Mouse (Mus musculus) frontal cortex, postnatal 36 days (tissue): ENCODE results near the gene Atp5mpl.

Source experiments
- DNase-seq, 2 experiments: peaks; one replicate each; pipeline ENCODE4 v3.0.0; 2022; ENCODE audit warnings: low spot score in 2 of 2

The Atp5mpl gene

DNA sequence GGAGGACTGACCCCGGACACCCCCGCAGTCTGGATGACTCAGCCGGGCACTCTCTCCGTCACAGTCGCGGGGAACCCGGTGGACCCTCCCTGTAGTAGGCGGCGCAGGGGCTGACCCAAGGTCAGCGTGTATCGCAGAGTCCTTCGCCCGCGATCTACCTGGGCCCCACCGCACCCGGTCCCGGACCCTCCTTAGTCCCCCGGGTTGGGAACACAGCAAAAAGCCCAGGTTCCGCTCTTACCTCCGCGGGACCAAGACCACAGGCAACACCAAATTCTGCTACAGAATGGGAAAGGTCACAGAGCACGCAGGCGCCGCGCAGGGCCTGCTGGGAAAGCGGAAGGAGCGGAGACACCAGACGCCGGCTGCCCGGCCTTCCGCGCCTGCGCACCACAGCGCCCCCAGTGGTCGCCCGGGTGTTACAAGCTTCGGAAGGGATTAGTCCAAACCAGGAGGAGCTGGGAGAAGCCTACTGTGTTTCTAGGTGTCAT lies at the start of gene Atp5mpl:
TSS of gene Atp5mpl (minus strand) at position 295 of the 491 bp plus-strand sequence.
- peak; percentile 96 for DNase-seq

DNA sequence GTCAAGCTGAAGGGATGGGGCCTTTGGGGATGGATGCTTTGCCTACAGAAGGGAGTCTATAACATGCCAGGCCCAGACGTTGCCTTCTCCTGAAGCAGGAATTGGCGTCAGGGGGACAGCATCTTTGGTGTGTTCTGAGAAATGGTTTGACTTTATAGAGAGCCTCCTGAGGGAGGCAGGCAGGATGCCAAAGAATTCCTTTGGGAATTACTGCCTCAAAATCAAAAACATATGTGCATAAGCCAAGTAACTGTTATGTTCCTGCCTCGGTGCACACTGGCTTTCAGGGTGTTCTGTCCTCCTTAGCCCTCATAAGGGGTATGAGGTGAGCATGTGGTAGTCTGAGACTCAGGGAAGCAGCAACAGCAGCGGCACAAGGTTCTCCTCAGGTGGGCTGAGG lies 49.6 kb upstream of the Atp5mpl start:
- DNase-seq = no peak

DNA sequence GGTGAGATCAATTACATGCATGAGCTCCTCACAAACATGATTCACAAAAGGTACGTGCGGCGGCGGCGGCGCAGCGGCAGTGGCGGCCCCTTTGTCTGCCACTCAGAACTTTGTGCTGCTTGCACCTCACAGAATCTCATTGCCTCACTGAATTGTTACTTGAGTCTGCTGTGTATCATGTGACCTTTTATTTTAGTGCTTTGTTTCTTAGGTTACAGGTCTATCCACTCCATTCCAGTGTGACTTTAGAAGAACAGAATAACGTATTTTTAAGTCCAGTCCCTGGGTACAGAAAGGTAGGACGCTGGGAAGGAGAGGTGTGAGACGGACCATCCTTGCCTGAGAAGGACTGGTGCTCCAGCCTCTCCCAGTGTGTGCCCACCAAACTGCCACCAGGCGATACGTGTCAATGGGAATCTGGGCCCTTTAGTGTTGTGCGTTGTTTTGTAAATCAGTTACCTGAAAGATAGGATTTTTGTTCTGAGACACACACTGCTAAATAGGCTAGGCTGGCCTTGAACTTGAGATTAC lies 46.6 kb upstream of the Atp5mpl start:
- no peak for DNase-seq

DNA sequence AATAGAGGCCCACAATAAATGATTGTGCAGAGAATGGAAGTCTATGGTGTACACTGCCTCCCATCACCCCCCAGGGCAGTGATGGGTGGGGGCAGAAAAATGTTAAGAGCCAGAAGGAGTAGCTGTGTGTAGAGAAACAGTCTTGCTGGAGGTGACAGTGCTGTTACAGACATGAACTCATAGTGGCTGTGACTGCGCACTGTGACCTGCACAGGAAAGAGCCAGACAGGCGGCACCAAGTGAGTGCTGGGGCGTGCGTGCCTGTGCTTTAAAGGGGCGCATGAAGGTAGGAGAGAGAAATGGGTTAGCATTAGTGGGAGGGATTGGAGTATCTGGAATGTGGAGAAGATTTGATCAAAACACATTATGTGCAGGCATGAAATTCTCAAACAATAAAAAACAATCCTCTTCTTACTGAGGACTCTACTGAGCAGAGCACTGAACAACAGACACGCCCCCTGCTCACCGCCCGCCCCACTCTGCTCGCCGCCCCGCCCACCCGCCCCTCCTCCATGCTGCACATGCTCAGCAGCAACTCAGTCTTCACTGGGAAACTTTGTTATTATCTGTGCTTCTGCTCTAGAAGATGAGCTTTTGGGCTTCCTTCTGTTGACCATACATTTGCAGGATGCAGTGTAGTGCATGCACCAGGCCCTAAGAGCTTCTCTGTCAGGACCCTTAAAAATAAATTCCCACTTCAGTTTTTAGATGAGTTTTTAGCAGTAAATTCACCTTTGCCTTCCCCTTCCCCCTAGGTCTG lies 45.9 kb upstream of the Atp5mpl start:
- DNase-seq = no peak

DNA sequence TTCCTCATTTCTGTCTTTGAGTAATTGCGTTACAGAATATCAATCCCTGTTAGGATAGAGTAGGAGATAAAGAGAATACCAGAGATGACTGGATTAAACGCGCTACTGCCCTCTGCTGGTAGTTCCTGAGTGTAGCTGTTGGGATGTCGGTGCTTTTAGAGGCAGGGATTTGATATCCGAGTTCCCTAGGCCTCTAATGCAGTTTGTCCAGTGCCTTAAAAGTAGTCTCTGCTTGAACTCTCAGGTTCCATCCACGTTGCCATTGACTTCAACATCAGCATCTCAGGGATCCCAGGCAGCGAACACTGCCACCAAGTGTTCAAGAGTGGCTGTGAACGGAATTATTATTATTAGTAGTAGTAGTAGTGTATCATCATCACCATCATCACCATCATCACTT lies 34.4 kb upstream of the Atp5mpl start:
- peak; percentile 79 to 85 for DNase-seq

DNA sequence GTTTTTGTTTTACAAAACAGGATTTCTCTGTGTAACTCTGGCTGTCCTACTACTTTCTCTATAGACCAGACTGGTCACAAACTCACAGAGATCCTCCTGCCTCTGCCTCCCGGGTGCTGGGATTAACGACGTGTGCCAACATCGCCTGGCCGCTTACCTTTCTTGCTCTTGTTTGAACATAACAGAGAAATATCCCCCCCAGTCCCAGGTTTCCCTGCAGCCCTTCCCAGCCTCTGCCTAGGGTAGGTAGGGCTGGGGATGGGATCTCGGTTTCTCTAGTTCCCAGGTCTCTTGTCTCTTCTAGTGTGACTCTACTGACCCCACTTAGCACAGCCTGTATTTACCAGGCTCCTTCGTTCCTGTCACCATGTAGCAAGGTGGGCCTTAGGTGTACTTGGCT lies 33.0 kb upstream of the Atp5mpl start:
- DNase-seq = no peak

DNA sequence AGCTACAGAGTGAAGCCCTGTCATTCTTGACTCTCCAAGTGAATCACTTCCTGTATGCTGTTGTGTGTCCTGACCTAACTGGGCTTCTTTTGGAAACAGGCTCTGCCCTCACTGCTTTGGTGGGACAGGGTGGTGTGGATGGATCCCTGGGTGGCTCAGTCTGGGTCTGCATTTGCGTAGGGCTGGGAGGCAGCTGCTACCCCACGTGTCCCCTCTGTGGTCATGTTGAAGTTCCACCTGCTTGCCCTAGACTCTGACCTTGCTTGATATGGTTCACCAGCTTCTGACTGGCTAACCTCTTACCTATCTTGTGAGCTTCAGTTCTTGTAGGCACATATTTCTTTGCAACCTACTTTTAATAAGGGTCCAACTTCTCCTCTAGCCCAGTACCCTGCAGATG lies 28.4 kb upstream of the Atp5mpl start:
- no peak for DNase-seq

DNA sequence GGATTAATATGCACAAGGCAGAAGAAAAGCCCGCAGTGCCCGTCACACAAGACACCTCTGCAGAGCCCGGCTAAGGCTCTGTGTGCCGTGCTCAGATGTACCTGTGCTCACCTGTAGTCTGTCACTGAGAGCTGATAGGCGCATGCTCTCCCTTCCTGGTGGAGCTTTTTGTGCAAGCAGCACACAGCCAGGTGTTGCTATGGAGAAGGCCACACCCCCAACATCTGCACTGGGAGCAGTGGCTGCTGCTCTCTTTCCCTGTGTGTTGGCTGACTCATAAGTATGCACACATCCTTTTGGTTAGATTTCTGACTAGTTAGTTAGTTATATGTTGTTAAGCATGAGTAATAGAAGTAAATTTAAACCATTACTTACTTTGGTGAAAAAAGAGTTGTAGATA lies 25.8 kb upstream of the Atp5mpl start:
- DNase-seq = no peak

DNA sequence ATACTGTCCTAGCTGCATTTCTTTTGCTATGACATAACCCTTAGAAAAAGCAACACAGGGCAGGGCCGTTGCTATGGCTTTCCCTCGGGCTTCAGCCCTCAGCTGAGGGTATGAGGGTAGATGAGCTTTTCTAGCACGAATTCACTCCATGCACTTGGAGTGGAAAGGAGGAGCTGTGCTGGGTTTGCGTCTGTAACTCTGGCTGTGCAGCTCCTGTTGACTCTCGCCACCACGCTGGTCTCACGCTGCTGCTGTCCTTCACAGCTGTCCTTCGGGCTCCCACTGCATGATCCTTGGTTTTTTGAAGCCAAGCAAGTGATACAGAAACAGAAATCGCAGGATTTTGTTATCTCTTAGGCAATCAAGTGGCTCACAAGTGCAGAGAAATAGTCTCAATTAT lies 20.0 kb upstream of the Atp5mpl start:
- DNase-seq = no peak

DNA sequence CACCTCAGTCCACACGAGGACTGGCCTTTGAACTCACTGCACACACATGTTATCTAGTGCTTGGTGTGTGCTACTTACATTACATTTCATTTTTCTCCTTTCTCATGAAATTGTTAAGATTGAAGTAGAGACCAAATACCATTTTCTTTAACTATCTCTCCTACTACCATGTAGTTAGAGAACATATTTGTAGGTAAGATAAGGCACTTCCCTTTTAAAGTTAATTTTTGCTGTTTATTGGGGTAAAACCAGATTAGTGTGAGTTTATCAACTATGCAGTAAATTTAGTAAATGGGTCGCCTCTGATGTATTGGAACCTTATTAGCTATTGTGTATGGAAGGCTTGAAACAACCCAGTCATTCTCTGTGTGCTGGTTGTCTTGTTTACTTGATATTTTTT lies 16.4 kb upstream of the Atp5mpl start:
- DNase-seq = no peak

DNA sequence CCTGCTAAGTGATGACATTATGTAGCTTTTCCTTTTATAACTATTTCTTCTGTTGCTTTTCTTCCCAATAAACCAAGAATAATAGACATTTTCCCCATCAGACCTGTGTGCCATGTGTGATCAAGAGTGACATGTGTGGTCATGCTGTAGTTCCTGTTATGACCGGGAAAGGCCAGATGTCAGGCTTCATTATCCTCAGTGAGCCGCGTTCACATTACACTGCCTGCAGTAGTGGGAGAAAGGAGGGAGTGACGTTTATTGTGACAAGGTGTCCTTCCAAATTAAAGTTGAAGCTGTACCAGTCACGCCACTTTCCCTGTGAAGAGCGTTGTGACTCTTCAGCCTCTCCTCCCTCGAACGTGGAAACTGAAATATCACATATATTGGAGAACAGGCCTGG lies 15.1 kb upstream of the Atp5mpl start:
- no peak for DNase-seq

DNA sequence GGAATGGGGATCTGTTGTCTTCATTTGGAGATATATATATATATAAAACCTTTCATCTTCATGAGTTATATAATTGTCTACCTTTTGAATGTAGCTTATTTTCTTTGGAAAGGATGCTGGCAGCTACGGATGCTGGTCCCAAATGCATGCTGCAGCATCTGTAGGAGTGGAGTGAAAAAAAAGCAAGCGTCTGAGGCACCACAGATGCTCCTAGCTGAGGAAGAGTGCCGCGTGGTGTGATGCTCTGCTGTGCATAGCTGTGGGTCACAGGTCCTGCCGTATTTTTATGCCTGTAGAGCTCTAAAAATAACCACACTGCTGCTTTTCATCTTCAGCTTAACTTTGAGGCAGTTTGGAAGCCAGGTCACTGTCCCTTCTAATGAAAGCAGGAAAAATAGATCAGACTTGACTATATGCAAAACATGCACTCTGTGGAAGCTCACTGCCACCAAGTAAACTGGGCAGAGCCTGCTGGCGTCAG lies 14.2 kb upstream of the Atp5mpl start, which contains the start of gene Rd3l:
TSS of gene Rd3l (minus strand) at position 431 of the 481 bp plus-strand sequence.
- DNase-seq = no peak

DNA sequence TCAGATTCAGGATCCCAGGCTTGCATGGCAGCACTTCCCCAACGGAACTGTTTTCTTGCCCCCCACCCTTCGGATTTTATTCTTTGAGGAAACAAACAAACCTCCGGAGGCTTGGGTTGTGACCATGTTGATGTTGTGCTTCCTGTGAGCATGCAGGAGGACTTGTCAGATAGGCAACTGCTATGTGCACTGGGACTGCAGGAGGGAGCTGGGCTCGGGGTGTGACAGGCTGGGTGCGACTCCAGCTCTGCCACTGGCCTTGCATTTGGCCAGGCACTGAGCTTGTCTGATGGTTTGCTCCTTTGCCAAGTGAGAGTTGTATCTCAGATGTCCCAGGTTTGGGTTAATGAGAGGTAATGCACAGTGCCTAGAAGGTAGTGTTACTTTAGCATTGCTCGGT lies 11.5 kb upstream of the Atp5mpl start:
- no peak for DNase-seq

DNA sequence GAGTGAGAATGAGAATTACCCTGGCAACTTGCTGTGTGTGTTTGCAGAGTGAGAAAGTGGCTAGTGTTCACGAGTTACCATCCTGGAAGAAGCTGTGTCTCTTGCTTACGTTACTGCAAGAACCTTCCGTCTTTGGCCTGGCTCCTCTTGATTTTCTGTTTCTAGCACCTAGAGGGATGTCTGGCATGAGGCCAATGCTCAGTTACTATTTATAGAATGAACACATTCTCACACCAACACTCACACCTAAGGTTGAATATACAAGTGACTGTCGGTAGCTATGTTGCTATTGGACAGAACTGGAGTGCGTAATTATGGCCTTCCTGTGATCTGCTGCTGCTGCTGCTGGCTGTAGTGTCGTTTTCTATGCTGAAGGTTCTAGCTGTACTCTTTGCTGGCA lies 10.4 kb upstream of the Atp5mpl start:
- no peak for DNase-seq

DNA sequence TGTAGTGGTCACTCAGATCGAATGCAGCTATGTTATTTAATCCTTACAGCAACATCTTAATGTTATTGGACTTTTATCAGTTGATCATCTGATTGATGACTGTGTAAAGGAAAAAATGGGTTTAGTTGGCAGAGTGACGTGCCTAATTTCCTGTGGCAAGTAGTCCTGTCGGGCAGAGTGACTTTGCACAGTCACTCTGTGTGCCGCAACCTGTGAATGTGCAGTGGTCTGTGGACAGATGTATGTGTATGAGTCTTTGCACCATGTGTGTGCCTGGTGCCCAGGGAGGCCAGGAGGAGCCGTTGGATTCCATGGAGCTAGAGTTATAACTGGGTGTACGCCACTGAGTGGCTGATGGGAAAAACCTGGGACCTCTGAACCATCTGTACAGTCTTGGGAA lies 7.8 kb upstream of the Atp5mpl start:
- DNase-seq = no peak

DNA sequence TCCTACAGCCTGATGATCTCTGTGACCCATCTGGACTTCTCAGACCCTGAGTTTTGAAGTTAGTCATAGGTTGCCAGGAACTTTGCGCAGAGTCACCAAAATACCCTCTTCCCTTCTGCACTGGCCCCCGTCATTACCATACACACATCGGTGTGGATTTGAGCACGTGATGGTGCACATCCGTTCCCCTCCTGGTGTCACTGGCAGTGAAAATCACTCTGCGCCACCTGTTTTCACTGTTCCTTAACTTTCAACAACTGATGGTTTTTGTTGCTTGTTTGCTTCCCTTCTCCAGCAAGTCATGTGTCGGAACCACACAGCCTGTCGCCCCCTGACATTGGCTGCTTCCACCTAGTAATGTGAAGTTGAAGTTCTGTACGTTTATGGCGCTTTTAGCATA lies 5.7 kb upstream of the Atp5mpl start:
- no peak for DNase-seq

DNA sequence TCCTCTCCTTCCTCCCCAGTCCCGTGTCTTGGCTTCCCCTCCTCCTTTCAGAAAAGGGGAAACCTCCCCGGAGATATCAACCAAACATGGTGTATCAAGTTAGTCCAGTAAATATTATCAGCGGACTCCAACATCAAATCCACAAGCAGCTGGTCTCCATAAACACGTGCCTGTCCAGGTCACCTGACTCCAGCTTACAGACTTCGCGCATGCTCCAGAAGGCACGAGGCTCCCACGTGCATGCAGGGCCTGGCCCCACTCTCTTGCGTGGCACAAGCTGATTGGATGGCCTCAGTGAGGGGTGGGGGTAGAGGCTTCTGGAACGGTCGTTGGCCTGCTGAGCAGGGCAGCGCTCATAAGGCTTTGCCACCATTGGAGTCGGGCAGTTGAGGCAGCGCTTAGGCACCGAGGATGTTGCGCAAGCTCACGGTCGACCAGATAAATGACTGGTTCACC lies 4.5 kb upstream of the Atp5mpl start, which contains the start of gene Tdrd9:
TSS of gene Tdrd9 (plus strand) at position 329 of the 456 bp plus-strand sequence.
- no peak for DNase-seq

DNA sequence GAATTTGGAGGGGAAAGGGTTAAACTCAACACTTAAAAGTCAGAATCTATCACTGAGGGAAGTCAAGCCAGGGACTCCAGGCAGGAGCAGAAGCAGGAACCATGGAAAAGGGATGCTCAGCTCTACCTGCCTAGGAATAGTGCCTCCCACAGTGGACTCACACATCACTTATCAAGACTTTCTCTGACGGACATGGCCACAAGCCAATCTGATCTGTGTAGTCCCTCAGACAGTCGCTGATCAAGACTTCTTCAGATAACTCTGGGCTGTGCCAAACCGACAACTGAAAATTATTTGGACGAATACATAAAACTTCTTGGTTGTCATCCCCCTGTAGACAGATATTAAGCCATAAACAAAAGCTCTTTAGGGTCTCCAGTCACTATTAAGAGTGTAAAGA lies 3.3 kb upstream of the Atp5mpl start:
- DNase-seq = no peak

DNA sequence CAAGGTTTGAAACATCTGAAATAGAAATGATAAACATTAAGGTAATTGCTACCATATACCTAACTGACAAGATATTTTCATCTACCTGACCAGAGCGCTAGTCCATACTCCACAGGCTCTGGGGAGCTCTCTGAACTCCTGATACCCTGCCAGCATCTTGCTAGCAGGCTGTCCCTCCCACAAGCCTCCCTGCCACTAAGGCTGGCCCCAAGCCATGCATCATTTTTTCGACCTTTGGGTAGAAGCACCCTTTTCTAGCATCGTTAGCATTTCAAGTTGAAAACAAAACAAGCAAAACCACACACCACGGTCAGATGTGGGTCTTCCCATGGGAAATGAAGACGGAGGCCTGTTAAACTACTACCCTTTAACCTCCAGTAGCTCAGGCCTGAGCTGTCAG lies 3.4 kb downstream of the Atp5mpl start:
- DNase-seq = no peak

DNA sequence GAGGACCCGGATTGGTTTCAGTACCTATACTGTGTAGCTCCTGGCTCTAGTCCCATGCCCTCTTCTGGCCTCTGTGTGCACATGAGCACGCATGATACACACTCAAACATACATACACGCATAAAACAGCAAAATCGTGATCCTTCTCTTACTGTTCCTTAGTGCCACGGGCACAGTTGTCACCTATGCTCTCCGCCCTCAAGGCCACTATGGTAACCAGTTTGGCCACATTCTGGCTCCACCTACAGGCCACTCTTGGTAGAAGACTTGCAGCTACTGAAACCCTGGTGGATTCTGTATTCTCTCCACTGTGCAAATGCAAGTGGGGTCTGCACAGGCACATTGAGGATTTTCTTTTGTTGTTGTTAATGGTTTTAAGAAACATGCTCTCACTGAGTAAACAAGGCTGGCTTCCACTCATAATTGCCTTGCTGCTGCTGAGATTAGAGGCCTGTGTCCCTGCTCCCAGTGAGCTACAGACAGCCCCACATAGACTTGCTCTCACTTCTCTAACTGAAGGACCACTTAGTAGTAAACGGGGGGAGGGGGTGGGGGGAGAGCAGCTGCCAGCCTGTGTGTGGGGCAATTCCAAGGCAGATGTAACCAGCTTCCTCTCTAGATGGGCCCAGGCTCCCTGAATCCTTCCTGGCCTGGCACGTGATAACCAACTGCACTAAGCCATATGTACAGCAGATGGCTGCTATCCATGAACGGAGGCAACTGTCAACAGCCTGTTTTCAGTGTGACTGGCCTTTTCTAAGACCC lies 8.5 kb downstream of the Atp5mpl start:
- DNase-seq = peak; percentile 78 to 80

DNA sequence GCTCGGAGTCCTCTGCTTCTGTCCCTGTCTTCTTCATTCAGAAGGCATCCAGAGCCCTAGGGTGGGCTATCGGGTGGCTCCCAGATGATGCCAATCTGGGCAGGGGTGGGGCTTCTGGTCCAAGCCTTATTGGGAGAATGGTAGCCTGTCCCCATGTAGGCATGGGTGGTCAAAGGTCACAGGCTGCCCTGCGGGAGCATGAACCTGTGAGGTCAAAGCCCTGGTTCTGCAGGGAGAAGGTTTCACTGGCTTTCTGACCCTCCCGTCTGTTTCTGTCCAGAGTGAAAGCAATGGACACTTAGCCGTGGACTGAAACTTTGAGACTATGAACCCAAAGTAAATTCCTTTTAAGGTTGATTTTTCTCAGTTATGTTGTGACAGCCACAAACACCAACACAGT lies 10.6 kb downstream of the Atp5mpl start:
- DNase-seq = no peak

DNA sequence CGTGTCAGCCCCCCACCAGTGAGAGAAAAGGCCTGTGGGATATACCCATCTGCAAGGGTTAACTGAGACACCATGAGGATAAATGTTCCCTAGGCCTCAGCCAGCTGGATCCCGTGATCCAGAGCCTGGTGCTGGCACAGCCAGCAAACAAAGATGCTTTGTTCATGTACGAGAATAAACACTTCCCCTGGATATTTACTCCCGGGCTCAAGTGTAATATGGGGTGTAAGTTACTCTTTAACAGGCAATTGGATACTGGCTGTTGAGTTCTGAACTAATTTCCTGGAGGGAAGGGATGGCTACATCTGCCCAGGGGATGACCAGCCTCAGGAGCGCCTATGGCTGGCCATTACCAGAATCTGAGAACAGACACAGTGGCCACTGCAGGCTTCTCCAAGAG lies 15.1 kb downstream of the Atp5mpl start:
- DNase-seq = no peak

DNA sequence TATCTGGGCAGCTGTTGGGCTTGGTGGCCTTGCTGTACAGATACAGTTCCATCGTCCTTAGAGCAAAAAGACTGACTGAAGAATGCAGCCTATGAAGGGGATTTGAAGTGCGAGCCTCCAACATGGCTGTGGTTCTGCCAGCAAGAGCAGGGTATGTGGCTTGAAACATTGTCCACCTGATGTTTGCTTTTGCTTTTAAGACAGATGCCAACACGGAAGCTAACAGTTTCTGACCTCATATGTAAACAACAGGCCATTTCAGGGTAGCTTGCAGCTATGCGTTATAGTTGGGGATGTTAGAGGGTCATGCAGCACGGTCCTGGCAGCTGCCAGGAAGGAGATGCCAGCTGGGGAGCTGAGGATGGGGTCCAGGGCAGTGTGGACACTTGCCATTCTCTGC lies 16.3 kb downstream of the Atp5mpl start:
- no peak for DNase-seq
